Mouse (Mus musculus) olfactory bulb, adult 2 months (tissue): ENCODE data around the gene Tctex1d4.

Experiments
- CTCF ChIP-seq: fragments of 200-500 bp; IDR thresholded peaks from 2 replicates; pipeline ENCODE4 v1.5.1; 2012; ENCODE audit warnings: low read depth, mild to moderate bottlenecking, low read length, moderate library complexity; ENCODE audit not compliant: insufficient read depth
- POLR2A ChIP-seq: fragments of 200-500 bp; IDR thresholded peaks from 2 replicates; pipeline ENCODE4 v1.6.1; 2012; ENCODE audit warnings: mild to moderate bottlenecking, low read depth, low read length, moderate library complexity; ENCODE audit not compliant: insufficient read depth

GRCm38 (mm10) chr4:117159666-117160065 lies 33.1 kb downstream of the Tctex1d4 start:
- no peak for TF ChIP-seq CTCF
- TF ChIP-seq POLR2A = no peak
